Mouse (Mus musculus) liver, adult (tissue): ENCODE measurements around the gene Hnf1a.
A peak's percentile ranks its signal among the peaks of the same experiment; 100 is the strongest.

Source experiments
- GATA4 ChIP-seq: IDR thresholded peaks from 2 replicates; pipeline ENCODE4 v1.6.1; 2014; ENCODE audit warnings: mild to moderate bottlenecking, low read length; ENCODE audit not compliant: insufficient replicate concordance

Hnf1a gene

DNA sequence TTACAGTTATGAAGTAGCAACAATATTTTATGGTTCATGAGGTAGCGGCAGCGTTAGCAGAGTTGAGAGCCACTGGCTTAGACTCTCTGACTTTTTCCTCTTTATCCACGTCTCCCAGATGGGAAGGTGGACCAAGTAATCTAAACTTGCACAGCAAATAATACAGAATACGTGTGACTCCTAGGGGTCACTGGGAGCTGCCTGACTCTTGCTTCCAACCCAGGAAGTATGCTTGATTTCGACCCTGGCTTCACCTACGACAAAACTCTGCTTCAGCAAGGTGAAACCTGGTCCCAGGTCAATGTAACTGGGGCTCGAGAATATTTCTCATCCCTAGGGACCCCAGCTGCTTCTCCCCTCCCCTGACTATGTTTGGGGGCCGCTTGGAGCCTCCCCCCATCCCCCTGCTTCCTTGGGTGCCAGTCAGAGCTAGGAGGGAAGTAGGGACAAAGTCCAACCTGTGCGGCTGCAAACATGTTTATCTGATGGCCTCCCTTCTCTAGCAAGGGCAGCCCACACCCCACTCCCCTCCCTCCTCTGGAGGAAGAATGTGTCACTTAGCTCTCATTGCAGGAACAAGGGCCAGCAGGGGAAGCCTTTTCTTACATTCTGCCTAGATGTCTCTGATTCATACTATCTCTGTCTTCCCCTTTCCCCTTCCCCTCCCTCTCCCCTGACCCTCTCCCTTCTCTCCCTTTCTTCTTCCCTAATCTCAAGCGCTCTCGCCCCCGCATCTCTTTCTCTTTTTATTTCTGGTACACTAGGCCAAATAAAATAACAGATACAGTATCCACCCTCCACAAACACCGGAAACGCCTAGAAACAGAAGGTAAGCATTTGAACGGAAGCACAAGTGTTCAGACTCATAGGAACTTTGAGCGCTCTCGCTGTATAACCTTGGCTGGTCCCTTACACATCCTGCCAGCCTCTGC is 5.7 kb downstream of the Hnf1a start:
- peak; percentile 58; the same call in 1 of the 2 replicates for TF ChIP-seq GATA4

DNA sequence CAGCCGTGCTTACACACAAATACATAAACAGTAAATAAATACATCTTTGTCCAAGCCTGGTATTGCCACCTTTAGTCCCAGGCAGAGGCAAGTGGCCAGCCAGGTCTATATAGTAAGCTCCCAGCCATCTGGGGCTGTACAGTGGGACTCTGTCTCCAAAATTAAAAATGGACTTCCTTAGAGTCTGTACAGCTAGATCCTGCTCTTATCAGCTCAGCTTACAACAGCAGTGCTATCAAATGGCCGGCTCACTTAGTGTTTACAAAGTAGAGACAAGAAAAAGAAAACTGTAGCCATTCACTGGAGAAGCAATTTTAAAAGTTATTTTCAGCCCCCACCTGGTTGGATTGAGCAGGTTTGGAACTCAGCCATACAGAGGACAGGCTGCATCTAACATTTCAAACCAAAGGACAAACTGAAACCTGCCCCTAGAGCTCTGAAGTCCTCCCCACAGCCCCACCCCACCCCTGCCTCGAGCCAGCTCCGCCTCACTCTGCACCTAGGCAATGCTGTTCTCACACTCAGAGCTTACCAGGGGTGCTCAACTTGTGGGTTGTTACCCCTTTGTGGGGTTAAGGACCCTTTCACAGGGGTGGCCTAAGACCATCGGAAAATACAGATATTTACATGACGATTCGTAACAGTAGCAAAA is 6.5 kb downstream of the Hnf1a start:
- no peak for TF ChIP-seq GATA4

DNA sequence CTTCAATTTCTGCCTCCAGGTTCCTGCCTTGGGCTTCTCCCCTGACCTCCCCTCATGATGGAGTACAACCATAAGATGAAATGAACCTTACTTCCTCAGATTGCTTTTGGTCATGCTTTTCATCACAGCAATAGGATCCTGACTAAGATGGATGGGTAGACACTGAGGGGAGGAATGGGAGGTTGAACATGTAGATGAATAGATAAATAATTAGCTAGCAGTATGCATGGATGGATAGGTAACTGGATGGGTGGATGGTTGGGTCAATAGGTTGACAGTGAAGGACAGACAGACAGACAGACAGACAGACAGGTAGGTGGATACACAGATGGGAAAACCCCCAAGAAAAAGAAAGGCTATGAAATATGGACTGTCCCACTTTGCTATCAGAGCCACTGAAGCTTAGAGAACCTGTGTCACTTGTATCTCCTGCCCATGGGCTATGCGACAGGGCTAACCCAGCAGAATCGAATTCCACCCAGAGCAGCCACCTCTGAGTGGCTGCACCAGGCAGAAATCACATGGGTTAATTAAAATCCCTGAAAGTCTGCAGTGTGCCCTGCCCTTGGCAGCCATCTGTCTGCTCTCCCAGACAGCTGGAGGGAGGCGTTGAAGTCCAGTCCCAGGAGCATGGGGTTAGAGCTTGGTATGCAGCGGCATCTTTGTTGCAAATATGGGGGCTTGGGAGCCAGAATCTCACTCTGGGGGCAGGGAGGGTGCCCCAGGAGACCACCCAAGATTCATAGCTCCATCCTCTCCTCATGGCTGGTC is 9.1 kb downstream of the Hnf1a start:
- no peak for TF ChIP-seq GATA4

DNA sequence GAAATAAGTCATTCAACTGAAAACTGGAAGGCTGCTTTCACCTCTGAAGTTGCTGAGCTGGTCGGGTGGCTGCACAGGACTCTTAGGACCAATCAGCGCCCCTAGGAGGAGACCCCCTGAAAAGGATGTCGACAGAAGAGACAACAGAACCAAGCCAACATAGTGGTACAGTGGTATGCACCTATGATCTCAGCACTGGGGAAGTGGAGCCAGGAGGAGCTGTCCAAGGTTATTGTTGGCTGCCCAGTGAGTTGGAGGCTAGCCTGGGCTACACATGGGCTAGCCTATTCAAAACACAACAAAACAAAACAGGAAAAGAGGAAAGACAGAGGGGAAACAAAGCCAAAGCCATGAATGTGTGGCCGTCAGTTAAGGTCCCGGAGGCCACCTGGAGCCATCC is 12.8 kb downstream of the Hnf1a start:
- TF ChIP-seq GATA4: no peak

DNA sequence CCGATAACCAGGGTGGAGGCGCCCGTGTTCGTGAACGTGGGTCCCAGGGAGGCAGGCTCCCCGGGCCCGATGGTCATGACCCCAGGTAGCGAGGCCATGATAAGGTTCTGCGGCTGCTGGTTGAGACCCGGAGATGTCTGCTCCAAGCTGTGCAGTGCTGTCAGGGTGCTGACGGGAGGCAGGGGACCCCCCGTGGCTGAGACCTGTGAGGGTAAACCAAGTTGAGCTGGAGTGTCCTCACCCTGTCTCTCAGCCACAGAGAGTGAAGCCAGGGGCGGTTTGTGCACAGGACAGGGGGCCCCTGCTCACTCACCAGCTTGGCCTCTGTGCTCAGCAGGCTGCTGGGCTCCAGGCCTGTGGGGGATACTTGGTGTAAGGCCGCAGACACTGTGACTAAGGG is 17.6 kb downstream of the Hnf1a start:
- no peak for TF ChIP-seq GATA4

DNA sequence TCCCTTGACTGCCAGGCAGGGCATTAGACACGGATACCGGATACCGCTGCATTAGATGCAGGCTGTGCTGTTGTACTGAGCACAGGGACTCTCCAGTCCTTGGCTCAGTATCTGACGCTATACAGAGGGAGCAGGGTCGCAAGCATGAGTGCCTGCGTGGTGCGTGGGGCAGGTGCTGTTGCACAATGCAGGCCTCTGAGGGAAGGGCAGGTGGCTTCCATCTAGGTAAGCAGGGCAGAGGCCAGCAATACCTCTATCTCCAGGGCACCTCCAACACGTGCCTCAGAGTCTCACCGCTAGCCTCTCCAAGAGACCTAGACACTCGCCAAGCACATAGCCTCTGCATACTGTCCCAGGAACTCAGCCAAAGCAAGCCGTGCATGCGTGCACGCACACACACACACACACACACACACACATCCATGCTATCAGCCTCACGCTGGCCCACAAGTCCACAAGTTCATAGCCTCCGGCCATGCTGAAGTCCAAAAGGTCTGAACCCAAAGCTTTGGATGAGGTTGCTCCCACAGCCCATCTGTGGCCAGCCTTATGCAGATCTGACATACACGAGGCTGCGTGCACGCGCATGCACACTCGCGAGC is 19.5 kb downstream of the Hnf1a start:
- peak; percentile 73; the same call in 1 of the 2 replicates for TF ChIP-seq GATA4

DNA sequence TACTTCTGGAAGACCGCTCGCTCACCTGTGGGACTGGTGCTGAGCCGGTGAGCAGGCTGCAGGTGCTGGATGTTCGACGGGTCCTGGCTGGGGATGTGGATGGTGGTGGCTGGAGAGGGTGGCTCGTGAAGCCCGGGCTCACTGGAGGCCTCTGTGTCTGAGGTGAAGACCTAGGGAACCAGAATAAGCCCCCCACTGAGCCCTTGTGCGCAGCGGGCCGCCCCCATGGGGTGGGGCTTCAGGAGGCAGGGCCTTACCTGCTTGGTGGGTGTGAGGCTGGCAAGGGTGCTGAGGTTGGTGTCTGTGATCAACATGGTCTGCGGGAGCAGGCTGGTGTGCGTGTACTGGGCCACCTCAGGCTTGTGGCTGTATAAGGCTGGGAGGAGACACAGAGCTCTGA is 20.2 kb downstream of the Hnf1a start:
- no peak for TF ChIP-seq GATA4

DNA sequence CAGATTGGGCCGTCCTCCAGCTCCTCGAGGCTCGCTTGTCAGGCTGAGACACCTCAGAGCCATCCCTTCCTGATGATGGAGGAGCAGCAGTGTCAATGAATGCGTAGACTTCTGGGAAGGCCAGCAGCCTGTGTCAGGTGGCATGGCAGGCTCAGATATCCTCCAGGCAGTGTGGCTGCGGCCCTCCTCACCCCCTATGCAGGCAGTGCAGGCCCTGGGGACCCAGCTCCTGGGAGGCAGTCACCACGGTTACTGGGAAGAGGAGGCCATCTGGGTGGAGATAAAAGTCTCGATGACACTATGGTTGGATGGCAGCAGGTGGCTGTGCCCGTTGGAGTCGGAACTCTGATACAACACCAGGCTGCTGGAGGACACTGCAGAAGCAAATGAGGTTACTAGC is 21.1 kb downstream of the Hnf1a start:
- no peak for TF ChIP-seq GATA4

DNA sequence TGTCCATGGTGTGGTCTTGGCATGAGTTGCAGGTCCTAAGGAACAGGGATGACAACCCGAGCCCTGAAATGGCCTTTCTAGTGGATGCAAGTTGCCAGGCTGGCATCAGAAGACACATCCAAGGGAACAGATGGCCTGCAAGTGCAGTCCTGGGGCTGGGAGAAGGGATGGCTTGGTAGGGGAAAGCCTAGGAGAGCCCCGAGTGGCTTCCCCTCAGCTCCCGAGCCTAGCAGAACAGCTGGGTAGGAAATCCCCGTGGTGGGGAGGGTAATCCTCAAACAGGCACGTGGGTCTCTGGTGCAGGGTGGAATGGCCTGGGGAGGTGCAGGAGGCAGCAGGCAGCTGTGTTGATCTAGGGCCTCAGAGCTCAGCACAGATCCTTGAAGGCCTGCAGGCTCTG is 21.6 kb downstream of the Hnf1a start:
- no peak for TF ChIP-seq GATA4

DNA sequence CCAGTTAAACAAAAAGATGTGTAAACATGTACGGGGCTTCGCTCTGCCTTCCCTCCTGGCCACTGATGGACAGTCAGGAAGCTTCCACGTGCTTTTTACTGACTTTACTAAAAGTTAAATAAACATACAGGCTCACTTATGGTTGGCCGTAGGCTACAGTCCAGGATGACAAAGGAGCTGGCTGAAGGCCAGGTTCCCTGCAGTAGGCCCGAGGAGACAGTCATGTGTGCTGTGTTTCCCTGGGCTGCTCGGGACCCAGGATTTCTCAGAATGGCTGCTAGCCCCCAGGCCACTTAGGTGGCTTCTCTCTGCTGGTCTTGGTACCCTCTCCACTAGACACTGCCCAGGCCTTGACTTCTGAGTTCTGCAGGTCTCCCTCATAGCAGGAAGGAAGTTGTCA is 22.0 kb downstream of the Hnf1a start:
- TF ChIP-seq GATA4: no peak

DNA sequence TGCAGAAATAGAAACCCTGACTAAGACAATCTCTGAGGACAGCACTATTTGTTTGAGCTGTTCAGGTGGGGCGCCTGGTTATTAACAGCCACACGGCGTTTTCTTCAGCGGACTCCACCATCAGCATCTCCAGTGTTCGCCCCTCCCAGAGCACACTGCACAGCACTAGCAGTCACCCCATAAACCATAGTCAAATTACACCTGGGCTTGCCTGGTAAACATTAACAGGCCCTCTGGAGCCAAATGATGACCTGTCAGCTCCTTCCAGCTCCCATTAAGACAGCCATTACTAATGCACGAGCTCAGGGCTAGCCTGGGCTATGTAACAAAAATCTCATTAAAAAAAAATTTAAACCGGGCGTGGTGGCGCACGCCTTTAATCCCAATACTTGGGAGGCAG is 25.8 kb downstream of the Hnf1a start:
- no peak for TF ChIP-seq GATA4

DNA sequence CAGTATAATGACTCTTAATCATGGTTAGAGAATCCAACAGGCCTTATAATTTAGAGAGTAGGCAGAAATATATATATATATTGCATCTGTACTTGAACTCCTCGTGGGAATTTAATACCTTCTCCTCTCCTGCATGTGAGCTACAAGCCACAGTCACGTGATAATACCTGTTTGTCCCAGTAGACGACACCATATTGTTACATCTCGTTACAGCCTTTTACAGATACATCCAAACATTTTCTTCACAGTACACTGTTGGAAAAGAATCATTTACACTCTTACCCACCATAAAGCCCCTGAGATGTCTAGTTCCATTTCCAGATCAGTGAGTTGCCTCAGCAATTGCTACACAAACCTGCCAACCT is 28.1 kb downstream of the Hnf1a start:
- no peak for TF ChIP-seq GATA4

DNA sequence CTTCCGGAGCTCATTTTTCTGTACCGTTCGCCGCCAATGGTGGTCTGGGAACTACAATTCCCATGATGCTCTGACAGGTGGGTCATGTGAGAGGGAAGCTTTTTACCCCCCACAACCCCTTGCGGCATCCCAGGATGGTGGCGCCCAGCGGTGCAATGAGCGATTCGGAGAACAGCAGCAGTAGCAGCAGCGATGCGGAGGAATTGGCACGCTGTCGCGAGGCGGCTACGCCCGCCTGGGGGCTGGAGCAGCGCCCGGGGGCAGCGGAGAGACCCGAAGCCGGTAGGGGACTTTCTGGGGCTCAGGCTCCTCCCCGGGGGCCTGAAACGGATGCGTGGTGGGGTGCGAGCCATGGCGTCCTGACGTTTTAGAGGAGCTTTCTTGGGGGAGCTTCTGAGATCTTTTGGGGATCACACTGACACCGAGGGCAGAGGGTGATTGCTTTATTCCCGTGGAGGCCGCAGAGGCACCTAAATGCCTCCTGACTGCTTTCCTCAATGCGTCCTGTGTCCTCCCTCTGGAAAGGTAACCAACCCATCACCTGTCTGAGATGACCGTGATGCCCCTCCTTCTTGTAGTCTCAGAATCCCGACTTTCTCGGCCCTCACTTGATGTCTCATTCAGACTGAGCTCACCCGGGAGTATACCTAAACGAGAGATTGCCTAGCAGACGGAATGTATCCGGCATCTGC is 28.7 kb downstream of the Hnf1a start, which contains the start of gene 2210016L21Rik:
2210016L21Rik (plus strand) TSS at position 85 of the 692 bp plus-strand sequence.
- TF ChIP-seq GATA4: no peak

DNA sequence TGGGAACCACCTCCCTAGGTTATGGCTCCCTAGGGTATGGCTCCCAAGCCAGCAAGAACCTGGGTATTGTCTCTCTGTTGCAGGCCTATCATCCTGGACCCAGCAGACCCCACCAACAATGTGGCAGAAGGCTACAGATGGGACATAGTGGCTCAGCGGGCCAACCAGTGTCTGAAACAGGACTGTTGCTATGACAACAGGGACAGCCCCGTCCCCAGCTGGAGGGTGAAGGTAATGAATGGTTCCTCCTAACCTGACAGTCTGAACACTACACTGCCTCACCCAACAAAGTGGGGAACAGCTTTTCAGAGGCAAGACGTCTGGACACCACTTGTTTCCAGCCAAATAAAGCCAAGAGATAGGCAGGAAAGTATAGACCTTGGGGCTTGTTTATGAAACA is 35.1 kb downstream of the Hnf1a start:
- TF ChIP-seq GATA4: no peak

DNA sequence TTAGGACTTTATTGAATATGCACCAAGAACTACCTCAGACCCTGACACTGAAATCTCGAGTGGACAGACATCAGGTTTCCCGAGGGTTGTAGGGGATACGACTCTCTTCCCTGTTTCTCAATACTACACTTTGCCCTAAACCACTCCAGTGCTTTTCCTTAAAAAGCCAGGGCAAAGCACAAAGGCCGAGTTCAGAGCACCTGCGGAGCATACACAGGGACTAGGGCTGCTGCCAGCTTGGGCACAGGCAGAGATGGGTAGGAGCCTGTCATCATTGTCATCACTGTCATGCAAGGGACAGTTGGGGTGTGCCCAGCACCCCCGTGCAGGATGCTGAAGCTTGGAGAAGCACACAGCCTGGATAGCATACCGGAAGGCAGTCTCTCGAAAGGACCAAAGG is 37.7 kb downstream of the Hnf1a start:
- TF ChIP-seq GATA4: no peak
